Mouse (Mus musculus) MEL (cell line): ENCODE measurements around the gene Gm45194. TPM values are rescaled to one million over a fixed set of nuclear protein-coding genes. Genes with fewer than 3 reads are reported as not detected.

Source experiments
- DNase-seq: peaks from one replicate; pipeline ENCODE4 v3.0.0; 2011; ENCODE audit warnings: low read depth, low spot score
- H3K27ac ChIP-seq: 2 replicates; pipeline ENCODE4 v1.5.1; 2012; ENCODE audit warnings: low read depth, mild to moderate bottlenecking, control low read depth, low read length, moderate library complexity; ENCODE audit not compliant: control insufficient read depth
- H3K27me3 ChIP-seq, 2 experiments: fragments of 150-350 bp in 1 of 2; sonication (generic) in 1 of 2; 2 replicates each; pipeline ENCODE4 v1.6.1; 2012; ENCODE audit warnings: low read length in 2 of 2, mild to moderate bottlenecking in 2 of 2, improper control_type of control experiment in 1 of 2, moderate library complexity in 1 of 2; ENCODE audit not compliant: insufficient read depth in 2 of 2, control insufficient read depth in 1 of 2
- H3K36me3 ChIP-seq, 2 experiments: 2 replicates each; pipeline ENCODE4 v1.6.1; 2012 to 2014; ENCODE audit warnings: low read length in 2 of 2, improper control_type of control experiment in 1 of 2, inconsistent platforms in 1 of 2, mild to moderate bottlenecking in 1 of 2; ENCODE audit not compliant: insufficient read depth in 2 of 2, control insufficient read depth in 1 of 2
- H3K4me1 ChIP-seq, 2 experiments: fragments of 150-350 bp in 1 of 2; sonication (generic) in 1 of 2; 2 replicates each; pipeline ENCODE4 v1.6.1; 2012; ENCODE audit warnings: low read length in 2 of 2, improper control_type of control experiment in 1 of 2, mild to moderate bottlenecking in 1 of 2; ENCODE audit not compliant: insufficient read depth in 2 of 2, control insufficient read depth in 1 of 2
- H3K4me3 ChIP-seq, 2 experiments: fragments of 150-350 bp in 1 of 2; sonication (generic) in 1 of 2; 2 replicates each; pipeline ENCODE4 v1.5.1; 2012; ENCODE audit warnings: low read depth in 2 of 2, low read length in 2 of 2, mild to moderate bottlenecking in 2 of 2, moderate library complexity in 2 of 2, control low read depth in 1 of 2, improper control_type of control experiment in 1 of 2; ENCODE audit not compliant: control insufficient read depth in 1 of 2, insufficient read depth in 1 of 2
- H3K79me2 ChIP-seq: 2 replicates; pipeline ENCODE4 v1.6.1; 2012; ENCODE audit warnings: mild to moderate bottlenecking, low read length, moderate library complexity; ENCODE audit not compliant: control insufficient read depth, poor library complexity, insufficient read depth
- H3K9ac ChIP-seq: 2 replicates; pipeline ENCODE4 v1.6.1; 2012; ENCODE audit warnings: low read depth, mild to moderate bottlenecking, control low read depth, low read length, moderate library complexity; ENCODE audit not compliant: control insufficient read depth, poor library complexity, severe bottlenecking
- H3K9me3 ChIP-seq: fragments of 150-350 bp; sonication (generic); replicated peaks from 2 replicates; pipeline ENCODE4 v1.6.1; 2012; ENCODE audit warnings: mild to moderate bottlenecking, low read length, improper control_type of control experiment, moderate library complexity; ENCODE audit not compliant: insufficient read depth
- EP300 ChIP-seq, 2 experiments: IDR thresholded peaks; 2 replicates each; pipeline ENCODE4 v1.6.1; 2011; ENCODE audit warnings: improper control_type of control experiment in 2 of 2, low read length in 2 of 2, low read depth in 1 of 2, mild to moderate bottlenecking in 1 of 2
- ETS1 ChIP-seq: IDR thresholded peaks from 2 replicates; pipeline ENCODE4 v1.6.1; 2012; ENCODE audit warnings: low read depth, mild to moderate bottlenecking, inconsistent platforms, low read length, improper control_type of control experiment, moderate library complexity
- GATA1 ChIP-seq: IDR thresholded peaks from 2 replicates; pipeline ENCODE4 v1.6.1; 2011; ENCODE audit warnings: low read depth, low read length, improper control_type of control experiment
- MYC ChIP-seq: IDR thresholded peaks from 2 replicates; pipeline ENCODE4 v1.6.1; 2011; ENCODE audit warnings: low read depth, mild to moderate bottlenecking, low read length, improper control_type of control experiment, moderate library complexity
- POLR2AphosphoS2 ChIP-seq: IDR thresholded peaks from 2 replicates; pipeline ENCODE4 v1.6.1; 2011; ENCODE audit warnings: low read length, improper control_type of control experiment
- TBP ChIP-seq: IDR thresholded peaks from 2 replicates; pipeline ENCODE4 v1.8.0; 2011; ENCODE audit warnings: low read depth, low read length, improper control_type of control experiment
- USF1 ChIP-seq: IDR thresholded peaks from 2 replicates; pipeline ENCODE4 v1.6.1; 2014; ENCODE audit warnings: low read depth, mild to moderate bottlenecking, inconsistent platforms, low read length, improper control_type of control experiment, moderate library complexity
- polyA plus RNA-seq, 2 experiments: library from polyadenylated mRNA; stranded (reverse) in 1 of 2; unstranded in 1 of 2; fragments of >175 nt in 1 of 2; fragments of >200 nt in 1 of 2; gene quantifications; 2 replicates each; pipeline versions ENCODE4 v1.2.1 to v1.2.4; 2012; ENCODE audit warnings: low replicate concordance in 2 of 2, low read depth in 1 of 2; ENCODE audit not compliant: insufficient read length in 2 of 2, insufficient read depth in 1 of 2, missing spikeins in 1 of 2
- total RNA-seq: library from RNA; depleted of rRNA; stranded (reverse); fragments of 300-350 nt; gene quantifications from 2 replicates; pipeline ENCODE4 v1.2.3, GENCODE M21; 2012; rRNA removed

Gene Gm45194
- total and polyA plus RNA-seq, 3 experiments, result not detected

GRCm38 (mm10) chrX:112273550-112273949 lies 382.4 kb downstream of the Gm45194 start:
- peaks cover 0 to 6% of the 10 kb centered on the region in 2 experiments; a peak in 2 of 4 replicates for H3K36me3 ChIP-seq
- H3K9ac ChIP-seq, result no peak overlapping the region
- peak; percentile 49 to 84 for TF ChIP-seq EP300 (IDR thresholded peaks at IDR 0.05; ENCODE audit: low read depth in 1 of 2, low read length in 2 of 2)
- peak; percentile 27; the same call in 1 of the 2 replicates for TF ChIP-seq MYC
- peak; percentile 72; the same call in 1 of the 2 replicates for TF ChIP-seq USF1
- TF ChIP-seq TBP, result no peak
- peak; percentile 60 for TF ChIP-seq GATA1
- peak; percentile 42; the same call in 1 of the 2 replicates for TF ChIP-seq ETS1
- TF ChIP-seq POLR2AphosphoS2, result no peak
- H3K4me1 ChIP-seq, result peaks cover 5 to 12% of the 10 kb centered on the region in 2 experiments; a peak in 1 of 4 replicates
- no peaks in the 10 kb centered on the region for H3K27me3 ChIP-seq
- no peak overlapping the region for H3K27ac ChIP-seq
- peak; percentile 72 for DNase-seq
- H3K79me2 ChIP-seq, result no peaks in the 10 kb centered on the region
- no peak overlapping the region for H3K4me3 ChIP-seq
- no peaks in the 10 kb centered on the region for H3K9me3 ChIP-seq

Other genes with a start within 250 kb of the Gm45194 start
- gene Hdx, start 194.3 kb upstream of the Gm45194 start, total RNA-seq, result not detected in 2 replicates
- not detected for gene Hdx, start 194.3 kb upstream of the Gm45194 start, polyA plus RNA-seq
- gene Tex16, start 119.6 kb downstream of the Gm45194 start, total RNA-seq, result not detected in 2 replicates
- not detected for gene Tex16, start 119.6 kb downstream of the Gm45194 start, polyA plus RNA-seq